Mouse (Mus musculus) midbrain, postnatal 0 days (tissue): Measurements from ENCODE around the gene Cd22. TPM values are rescaled to one million over a fixed set of nuclear protein-coding genes. Genes with fewer than 3 reads are reported as not detected.

Source experiments
- ATAC-seq: fragments of 200-750 bp; cut with Nextera tagmentation; 2 replicates; pipeline ENCODE4 v1.8.0; 2017; ENCODE audit warnings: moderate number of reproducible peaks, mild to moderate bottlenecking, moderate TSS enrichment, moderate library complexity; ENCODE audit not compliant: low FRiP score
- DNase-seq: peaks from one replicate; pipeline ENCODE4 v3.0.0-alpha.2; 2015; ENCODE audit warnings: low spot score
- H3K27ac ChIP-seq: fragments of 300-500 bp; sonication (generic); 2 replicates; pipeline ENCODE4 v1.5.1; 2014; ENCODE audit warnings: low read depth, mild to moderate bottlenecking, low read length, mixed read lengths
- H3K27me3 ChIP-seq: fragments of 300-500 bp; sonication (generic); 2 replicates; pipeline ENCODE4 v1.6.1; 2014; ENCODE audit warnings: low read length, control low read depth, mixed read lengths; ENCODE audit not compliant: insufficient read depth
- H3K36me3 ChIP-seq: fragments of 300-500 bp; sonication (generic); 2 replicates; pipeline ENCODE4 v1.6.1; 2014; ENCODE audit warnings: low read length, control low read depth, mixed read lengths; ENCODE audit not compliant: insufficient read depth
- H3K4me1 ChIP-seq: fragments of 300-500 bp; sonication (generic); 2 replicates; pipeline ENCODE4 v1.6.1; 2014; ENCODE audit warnings: mild to moderate bottlenecking, control low read depth, antibody characterized with exemption, low read length, mixed read lengths; ENCODE audit not compliant: insufficient read depth
- H3K4me2 ChIP-seq: fragments of 300-500 bp; sonication (generic); 2 replicates; pipeline ENCODE4 v1.6.1; 2014; ENCODE audit warnings: low read depth, mild to moderate bottlenecking, low read length, mixed read lengths; ENCODE audit not compliant: poor library complexity, severe bottlenecking
- H3K4me3 ChIP-seq: fragments of 300-500 bp; sonication (generic); 2 replicates; pipeline ENCODE4 v1.5.1; 2014; ENCODE audit warnings: low read depth, mild to moderate bottlenecking, low read length, moderate library complexity
- H3K9ac ChIP-seq: fragments of 300-500 bp; sonication (generic); replicated peaks from 2 replicates; pipeline ENCODE4 v1.6.1; 2014; ENCODE audit warnings: mild to moderate bottlenecking, low read length, moderate library complexity, mixed read lengths; ENCODE audit not compliant: poor library complexity, severe bottlenecking
- H3K9me3 ChIP-seq: fragments of 300-500 bp; sonication (generic); 2 replicates; pipeline ENCODE4 v1.6.1; 2016; ENCODE audit warnings: low read length, control low read depth
- CTCF ChIP-seq: IDR thresholded peaks from 2 replicates; pipeline ENCODE4 v1.5.1; 2016; ENCODE audit warnings: antibody characterized with exemption, mild to moderate bottlenecking
- WGBS: fragments of 180-500 bp; shearing (Covaris S2); extraction: QIAGEN DNeasy Blood & Tissue Kit; methylation state at CpG from one replicate; pipeline ENCODE4 v1.1.7; 2014; 5-methylcytosine and 5-hydroxymethylcytosine counted together
- polyA plus RNA-seq: library from polyadenylated mRNA; unstranded; fragments of >200 nt; fragmentation: Nextera tagmentation; extraction: Ambion mirVana; gene quantifications from 2 replicates; pipeline ENCODE4 v1.2.1, GENCODE M21; 2015
- total RNA-seq: library from RNA; depleted of rRNA; stranded (reverse); fragments of >200 nt; gene quantifications from 2 replicates; pipeline ENCODE4 v1.2.3, GENCODE M21; 2014

Gene Cd22
- total and polyA plus RNA-seq, 2 experiments from 2014 or later = 0.16 to 0.71 TPM

DNA sequence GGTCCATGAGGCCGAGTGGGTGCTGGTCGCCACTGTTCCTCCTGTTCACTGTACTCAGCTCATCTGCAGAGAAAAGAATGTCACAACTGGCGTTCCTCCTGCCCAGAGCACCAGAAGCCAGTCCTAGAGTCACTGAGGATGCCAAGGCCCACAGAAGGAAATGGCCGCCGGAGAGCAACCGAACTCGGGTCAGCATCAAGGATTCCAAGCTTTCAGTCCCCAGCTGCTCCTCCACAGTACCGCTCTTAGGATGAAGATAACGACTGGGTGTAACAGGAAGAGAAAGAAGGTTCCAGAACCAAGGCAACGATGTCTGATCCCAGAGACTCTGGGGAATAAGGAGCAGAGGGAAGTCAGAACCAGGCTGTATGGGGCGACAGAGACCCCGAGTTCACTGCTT, 18.7 kb downstream of the Cd22 start, which contains the start of gene Ffar1:
Gene Ffar1 (minus strand): TSS at position 101 of the 400 bp plus-strand sequence.
- H3K27me3 ChIP-seq = no peaks in the 10 kb centered on the region; the same call in 1 of the 2 replicates
- no peak for DNase-seq
- peak within 1 kb of the TSS; percentile 58; the same call in 1 of the 2 replicates for H3K27ac ChIP-seq
- peak within 1 kb of the TSS; percentile 13; the same call in 1 of the 2 replicates for H3K9ac ChIP-seq
- no peak within 1 kb of the TSS for H3K4me2 ChIP-seq
- ATAC-seq = no peak
- no peaks in the 10 kb centered on the region for H3K9me3 ChIP-seq
- no peaks in the 10 kb centered on the region for H3K36me3 ChIP-seq
- no peak for TF ChIP-seq CTCF
- WGBS = 90% methylated on average over 12 of the region's 12 CpGs
- H3K4me3 ChIP-seq = no peak within 1 kb of the TSS
- no peaks in the 10 kb centered on the region for H3K4me1 ChIP-seq

DNA sequence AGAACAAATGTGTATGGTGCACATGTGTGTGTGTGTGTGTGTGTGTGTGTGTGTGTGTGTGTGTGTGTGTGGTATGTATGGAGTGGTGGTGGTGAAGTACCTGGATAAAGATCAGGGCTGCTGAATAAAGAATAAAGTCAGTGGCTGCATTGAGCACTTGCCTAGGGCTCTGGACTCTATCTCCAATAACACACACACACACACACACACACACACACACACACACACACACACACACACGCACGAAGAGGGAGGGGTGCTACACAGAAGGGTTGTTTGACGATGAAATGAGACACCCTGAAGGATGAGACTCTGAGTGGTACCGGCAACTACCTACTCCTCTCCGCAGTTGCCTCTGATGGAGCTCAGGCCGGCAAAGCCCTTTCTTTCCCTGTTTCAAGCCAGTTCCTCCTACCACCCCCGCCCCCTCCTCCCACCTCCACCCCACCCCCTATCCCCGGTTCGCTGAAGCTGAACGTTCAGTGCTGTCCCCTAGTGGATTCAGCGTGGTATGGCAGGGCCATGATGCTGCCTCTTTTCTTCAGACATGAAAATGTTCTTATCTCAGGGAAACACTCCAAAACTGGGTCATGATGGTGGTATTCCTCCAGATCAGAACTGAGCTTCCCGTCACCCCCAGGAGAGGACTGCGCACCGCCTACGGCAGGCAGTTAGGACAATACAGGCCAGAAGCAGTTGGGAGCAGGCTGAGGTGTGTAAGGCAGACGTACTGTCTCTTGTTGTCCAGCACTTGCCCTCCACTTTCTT, 20.3 kb downstream of the Cd22 start:
- Histone ChIP-seq H3K4me1 (no peaks in the 10 kb centered on the region), H3K9ac (peak overlapping the region; percentile 36; the same call in 1 of the 2 replicates), H3K27me3 (no peaks in the 10 kb centered on the region; the same call in none of the 2 replicates), H3K27ac (peak overlapping the region; percentile 58; the same call in 1 of the 2 replicates), H3K36me3 (no peaks in the 10 kb centered on the region), H3K9me3 (no peaks in the 10 kb centered on the region), H3K4me3 (peak overlapping the region; percentile 20), H3K4me2 (peak overlapping the region; percentile 39)
- DNase-seq = peak; percentile 86
- ATAC-seq = peak; percentile 60
- whole genome bisulfite sequencing = 6% methylated on average over 14 of the region's 16 CpGs
- TF ChIP-seq CTCF = peak; percentile 85

DNA sequence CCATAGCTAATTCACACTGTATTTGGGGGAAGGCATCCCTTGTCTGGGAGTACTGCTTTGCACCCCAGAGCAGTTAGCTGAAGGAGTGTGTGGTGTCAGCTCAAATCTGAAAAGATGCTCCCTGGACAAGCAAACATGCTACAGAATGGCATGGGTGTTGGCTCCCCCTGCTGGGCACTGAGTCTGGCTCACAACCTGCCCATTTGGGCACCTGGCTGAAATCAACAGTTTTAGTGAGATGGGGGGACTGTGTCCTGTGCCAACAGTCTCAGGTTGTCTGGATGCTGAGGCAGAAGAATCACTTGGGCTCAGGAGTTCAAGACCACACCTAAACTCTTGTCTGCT, 20.9 kb downstream of the Cd22 start:
- Histone ChIP-seq H3K4me3 (no peak overlapping the region), H3K27me3 (no peaks in the 10 kb centered on the region; the same call in none of the 2 replicates), H3K4me2 (peak overlapping the region; percentile 39; the same call in 1 of the 2 replicates), H3K4me1 (no peaks in the 10 kb centered on the region), H3K36me3 (no peaks in the 10 kb centered on the region), H3K9ac (no peak overlapping the region), H3K9me3 (no peaks in the 10 kb centered on the region), H3K27ac (no peak overlapping the region)
- peak; percentile 55 for ATAC-seq
- peak; percentile 91 for TF ChIP-seq CTCF
- peak; percentile 85 for DNase-seq

DNA sequence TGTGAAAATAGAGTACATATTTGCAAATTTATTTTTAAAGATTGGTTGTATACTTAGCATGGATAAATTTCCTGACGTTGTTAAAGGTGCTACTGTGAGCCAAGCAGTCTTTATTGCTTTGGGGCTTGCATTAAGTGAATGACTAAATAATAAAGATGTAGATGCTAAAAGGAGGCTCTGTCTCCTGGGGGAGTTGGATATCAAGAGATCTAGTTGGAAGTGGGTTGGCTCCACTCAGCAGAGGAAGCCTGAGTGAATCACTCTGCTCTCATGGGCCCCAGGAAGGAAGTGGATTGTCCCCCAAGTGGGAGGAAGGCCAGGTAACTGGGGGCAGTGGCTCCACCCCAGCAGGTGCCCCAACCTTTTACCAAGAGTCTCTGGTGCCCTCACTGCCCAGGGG, 22.4 kb downstream of the Cd22 start:
- ATAC-seq = no peak
- Histone ChIP-seq H3K36me3 (no peaks in the 10 kb centered on the region), H3K9me3 (no peaks in the 10 kb centered on the region), H3K27ac (no peak overlapping the region), H3K4me1 (no peaks in the 10 kb centered on the region), H3K4me2 (no peak overlapping the region), H3K9ac (no peak overlapping the region), H3K4me3 (no peak overlapping the region), H3K27me3 (no peaks in the 10 kb centered on the region; the same call in none of the 2 replicates)
- TF ChIP-seq CTCF = no peak
- no peak for DNase-seq
- WGBS = 66% methylated on average over 1 of the region's 1 CpGs

DNA sequence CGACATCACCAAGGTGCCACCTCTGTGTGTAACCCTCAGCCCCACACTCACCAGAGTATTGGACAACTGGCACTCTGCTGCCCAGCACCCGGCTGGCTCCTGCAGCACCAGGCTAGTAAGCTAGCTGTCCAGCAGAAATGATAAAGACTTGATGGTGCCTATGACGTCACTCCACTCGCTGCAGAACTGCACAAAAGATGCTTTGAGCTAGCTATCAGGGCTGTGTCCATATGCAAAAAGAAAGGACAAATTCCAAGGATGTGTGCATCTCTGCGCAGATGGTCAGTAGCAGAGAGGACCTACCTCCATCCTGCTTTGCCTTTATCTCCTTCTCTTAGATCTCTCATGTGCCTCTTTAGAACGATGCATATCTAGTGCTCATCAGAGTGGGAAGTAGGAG, 24.1 kb downstream of the Cd22 start, which contains the start of gene Ffar3:
Gene Ffar3 (minus strand): TSS at position 101 of the 400 bp plus-strand sequence.
- no peak for TF ChIP-seq CTCF
- 84% methylated on average over 6 of the region's 6 CpGs for WGBS
- H3K27ac ChIP-seq = no peak within 1 kb of the TSS
- ATAC-seq (no peak), DNase-seq (no peak)
- no peak within 1 kb of the TSS for H3K4me3 ChIP-seq
- no peak within 1 kb of the TSS for H3K9ac ChIP-seq
- no peaks in the 10 kb centered on the region for H3K4me1 ChIP-seq
- H3K4me2 ChIP-seq = no peak within 1 kb of the TSS
- no peaks in the 10 kb centered on the region; the same call in 1 of the 2 replicates for H3K27me3 ChIP-seq
- no peaks in the 10 kb centered on the region for H3K36me3 ChIP-seq
- no peaks in the 10 kb centered on the region for H3K9me3 ChIP-seq

DNA sequence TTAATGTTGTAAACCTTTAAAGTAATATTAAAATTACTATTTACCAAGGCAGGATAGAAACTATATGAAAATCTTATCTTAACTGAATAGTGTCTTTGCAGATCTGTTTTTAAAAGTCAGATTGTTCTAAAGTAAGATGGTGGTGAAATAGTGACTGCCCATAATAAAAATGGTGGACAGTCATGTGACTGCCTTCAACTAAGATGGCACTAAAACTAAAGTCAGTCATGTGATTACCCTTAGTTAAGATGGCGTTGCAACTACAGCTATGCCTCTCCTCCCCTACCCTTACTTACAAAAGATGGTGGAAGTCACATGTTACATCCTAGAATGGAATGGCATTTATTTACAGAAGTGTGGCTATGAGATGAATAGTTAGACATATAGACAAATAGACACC, 28.7 kb downstream of the Cd22 start:
- no peak overlapping the region for H3K4me2 ChIP-seq
- H3K9me3 ChIP-seq = no peaks in the 10 kb centered on the region
- no peak overlapping the region for H3K27ac ChIP-seq
- DNase-seq (no peak), ATAC-seq (no peak)
- H3K27me3 ChIP-seq = no peaks in the 10 kb centered on the region; the same call in 1 of the 2 replicates
- H3K4me3 ChIP-seq = no peak overlapping the region
- no peaks in the 10 kb centered on the region for H3K36me3 ChIP-seq
- peaks cover 2% of the 10 kb centered on the region; the same call in 1 of the 2 replicates for H3K4me1 ChIP-seq
- WGBS = 77% methylated on average over 1 of the region's 1 CpGs
- TF ChIP-seq CTCF = no peak
- H3K9ac ChIP-seq = no peak overlapping the region
